Mouse (Mus musculus): ENCODE measurements at regions not wholly inside any gene's neighbourhood (a gene's known extent, or its start where the extent isn't known, plus 50 kb on each side); places are given as distances from the start of the nearest gene placed in this dataset.

DNA sequence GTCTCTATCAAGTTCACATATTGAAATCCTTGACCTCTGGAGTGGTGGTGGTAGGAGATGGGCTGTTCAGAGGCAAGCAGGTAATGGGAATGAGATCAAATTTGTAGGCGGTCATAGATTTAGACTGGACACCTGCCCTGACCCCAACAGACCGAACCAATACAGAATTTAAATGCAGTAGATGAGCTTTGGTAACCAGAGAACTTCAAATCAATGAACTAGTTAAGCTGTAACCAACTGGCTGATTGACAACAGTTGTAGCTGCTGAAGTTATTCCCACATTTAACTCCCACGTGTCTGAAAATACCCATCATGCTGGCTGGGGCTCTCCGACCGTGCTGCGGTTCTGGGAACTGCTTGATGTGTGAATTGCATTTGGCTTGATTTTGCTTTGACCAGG, 268.5 kb upstream of the Gm6793 start:
- no peak for TF ChIP-seq CTCF (IDR thresholded peaks at IDR 0.05; ENCODE audit: extremely low read depth, insufficient read depth, insufficient read length, insufficient replicate concordance)
- TF ChIP-seq POLR2A (IDR thresholded peaks at IDR 0.05; ENCODE audit: low read depth, low read length): no peak

Measured in spleen, adult 2 months (tissue).